Mouse (Mus musculus) neural tube, embryonic 11.5 days (tissue): ENCODE data around the gene Gm20388. TPM values are rescaled to one million over a fixed set of nuclear protein-coding genes. Genes with fewer than 3 reads are reported as not detected.

Source experiments
- ATAC-seq: fragments of 200-750 bp; cut with Nextera tagmentation; 2 replicates; pipeline ENCODE4 v1.8.0; 2017; ENCODE audit warnings: moderate number of reproducible peaks, mild to moderate bottlenecking, moderate TSS enrichment, moderate library complexity; ENCODE audit not compliant: insufficient read depth, low FRiP score, low TSS enrichment
- DNase-seq: peaks from one replicate; pipeline ENCODE4 v3.0.0-alpha.2; 2015; ENCODE audit warnings: low spot score
- H3K27ac ChIP-seq: fragments of 300-500 bp; sonication (generic); 2 replicates; pipeline ENCODE4 v1.5.1; 2014; ENCODE audit warnings: low read depth, mild to moderate bottlenecking, low read length
- H3K27me3 ChIP-seq: fragments of 300-500 bp; sonication (generic); 2 replicates; pipeline ENCODE4 v1.6.1; 2014; ENCODE audit warnings: mild to moderate bottlenecking, low read length, mixed read lengths; ENCODE audit not compliant: control insufficient read depth, insufficient read depth
- H3K36me3 ChIP-seq: fragments of 300-500 bp; sonication (generic); 2 replicates; pipeline ENCODE4 v1.6.1; 2014; ENCODE audit warnings: mild to moderate bottlenecking, low read length, moderate library complexity, mixed read lengths; ENCODE audit not compliant: control insufficient read depth, insufficient read depth
- H3K4me1 ChIP-seq: fragments of 300-500 bp; sonication (generic); 2 replicates; pipeline ENCODE4 v1.6.1; 2014; ENCODE audit warnings: low read length, mixed read lengths; ENCODE audit not compliant: control insufficient read depth, insufficient read depth
- H3K4me2 ChIP-seq: fragments of 300-500 bp; sonication (generic); 2 replicates; pipeline ENCODE4 v1.6.1; 2014; ENCODE audit warnings: low read depth, mild to moderate bottlenecking, moderate library complexity
- H3K4me3 ChIP-seq: fragments of 300-500 bp; sonication (generic); 2 replicates; pipeline ENCODE4 v1.5.1; 2014; ENCODE audit warnings: low read depth, low read length
- H3K9ac ChIP-seq: fragments of 300-500 bp; sonication (generic); 2 replicates; pipeline ENCODE4 v1.6.1; 2014; ENCODE audit warnings: mild to moderate bottlenecking, low read length
- H3K9me3 ChIP-seq: fragments of 300-500 bp; sonication (generic); 2 replicates; pipeline ENCODE4 v1.6.1; 2016; ENCODE audit warnings: low read length; ENCODE audit not compliant: control insufficient read depth
- WGBS: fragments of 180-500 bp; shearing (Covaris S2); extraction: QIAGEN DNeasy Blood & Tissue Kit; methylation state at CpG from one replicate; pipeline ENCODE4 v1.1.7; 2014; 5-methylcytosine and 5-hydroxymethylcytosine counted together
- polyA plus RNA-seq: library from polyadenylated mRNA; unstranded; fragments of >200 nt; fragmentation: Nextera tagmentation; extraction: Ambion mirVana; gene quantifications from 2 replicates; pipeline ENCODE4 v1.2.1, GENCODE M21; 2014

Gene Gm20388
- polyA plus RNA-seq, 1 experiment from 2014 or later: not detected

GRCm38 (mm10) chr8:121116591-121117185, 1206.0 kb downstream of the Gm20388 start:
- ATAC-seq (no peak), DNase-seq (peak; percentile 47)
- WGBS: under 1% methylated on average over 52 of the region's 55 CpGs
- no peaks in the 10 kb centered on the region for H3K36me3 ChIP-seq
- peak overlapping the region; percentile 80 for H3K27ac ChIP-seq
- H3K4me2 ChIP-seq: peak overlapping the region; percentile 76
- peaks cover 84% of the 10 kb centered on the region for H3K27me3 ChIP-seq
- no peaks in the 10 kb centered on the region for H3K9me3 ChIP-seq
- peaks cover 10% of the 10 kb centered on the region; the same call in 1 of the 2 replicates for H3K4me1 ChIP-seq
- peak overlapping the region; percentile 49 for H3K4me3 ChIP-seq
- peak overlapping the region; percentile 59 for H3K9ac ChIP-seq

- H3K4me2 ChIP-seq: peak overlapping the region; percentile 76
- H3K27ac ChIP-seq: peak overlapping the region; percentile 80; the same call in 1 of the 2 replicates
- under 1% methylated on average over 57 of the region's 62 CpGs for WGBS
- peak overlapping the region; percentile 49 for H3K4me3 ChIP-seq
- no peaks in the 10 kb centered on the region for H3K36me3 ChIP-seq
- DNase-seq: peak; percentile 54
- H3K4me1 ChIP-seq: peaks cover 10% of the 10 kb centered on the region; the same call in 1 of the 2 replicates
- no peak for ATAC-seq
- peak overlapping the region; percentile 59 for H3K9ac ChIP-seq
- peaks cover 90% of the 10 kb centered on the region for H3K27me3 ChIP-seq
- no peaks in the 10 kb centered on the region for H3K9me3 ChIP-seq
These were observed 1206.6 kb downstream of the Gm20388 start for GRCm38 (mm10) chr8:121117186-121117651.

GRCm38 (mm10) chr8:121117906-121118305, 1207.3 kb downstream of the Gm20388 start:
- Histone ChIP-seq H3K27me3 (peaks cover 94% of the 10 kb centered on the region), H3K4me3 (peak overlapping the region; percentile 49), H3K36me3 (no peaks in the 10 kb centered on the region), H3K4me1 (peaks cover 10% of the 10 kb centered on the region; the same call in 1 of the 2 replicates), H3K9me3 (no peaks in the 10 kb centered on the region), H3K9ac (peak overlapping the region; percentile 59), H3K27ac (no peak overlapping the region), H3K4me2 (peak overlapping the region; percentile 76)
- ATAC-seq (no peak), DNase-seq (peak; percentile 52)
- under 1% methylated on average over 28 of the region's 28 CpGs for WGBS

- Histone ChIP-seq H3K4me1 (peaks cover 10% of the 10 kb centered on the region; the same call in 1 of the 2 replicates), H3K9ac (peak overlapping the region; percentile 49), H3K27ac (no peak overlapping the region), H3K36me3 (no peaks in the 10 kb centered on the region), H3K27me3 (peaks cover 97% of the 10 kb centered on the region), H3K4me2 (peak overlapping the region; percentile 76), H3K9me3 (no peaks in the 10 kb centered on the region), H3K4me3 (peak overlapping the region; percentile 49)
- 1% methylated on average over 18 of the region's 18 CpGs for WGBS
- DNase-seq (no peak), ATAC-seq (no peak)
These were observed 1208.2 kb downstream of the Gm20388 start for GRCm38 (mm10) chr8:121118634-121119420.

- ATAC-seq (no peak), DNase-seq (no peak)
- peaks cover 10% of the 10 kb centered on the region; the same call in 1 of the 2 replicates for H3K4me1 ChIP-seq
- 2% methylated on average over 12 of the region's 12 CpGs for WGBS
- H3K4me3 ChIP-seq: peak overlapping the region; percentile 49
- peaks cover 96% of the 10 kb centered on the region for H3K27me3 ChIP-seq
- H3K27ac ChIP-seq: no peak overlapping the region
- H3K4me2 ChIP-seq: peak overlapping the region; percentile 28
- peak overlapping the region; percentile 49 for H3K9ac ChIP-seq
- no peaks in the 10 kb centered on the region for H3K36me3 ChIP-seq
- no peaks in the 10 kb centered on the region for H3K9me3 ChIP-seq
These were observed 1209.2 kb downstream of the Gm20388 start for GRCm38 (mm10) chr8:121119635-121120455.

GRCm38 (mm10) chr8:121120456-121121419, 1210.1 kb downstream of the Gm20388 start:
- 4% methylated on average over 17 of the region's 17 CpGs for WGBS

GRCm38 (mm10) chr8:121121704-121122103, 1211.1 kb downstream of the Gm20388 start:
- no peak overlapping the region; the same call in 1 of the 2 replicates for H3K4me2 ChIP-seq
- ATAC-seq (no peak), DNase-seq (no peak)

More at GRCm38 (mm10) chr8:121120456-121121419, 1210.1 kb downstream of the Gm20388 start:
- Histone ChIP-seq H3K4me2 (peak overlapping the region; percentile 28), H3K4me1 (peaks cover 10% of the 10 kb centered on the region; the same call in 1 of the 2 replicates), H3K36me3 (no peaks in the 10 kb centered on the region), H3K9ac (no peak overlapping the region), H3K9me3 (no peaks in the 10 kb centered on the region), H3K27me3 (peaks cover 96% of the 10 kb centered on the region), H3K27ac (no peak overlapping the region), H3K4me3 (peak overlapping the region; percentile 49)
- no peak for ATAC-seq
- DNase-seq: no peak

More at GRCm38 (mm10) chr8:121121704-121122103, 1211.1 kb downstream of the Gm20388 start:
- no peak overlapping the region for H3K27ac ChIP-seq
- no peaks in the 10 kb centered on the region for H3K36me3 ChIP-seq
- H3K4me3 ChIP-seq: no peak overlapping the region
- WGBS: 10% methylated on average over 8 of the region's 8 CpGs
- 0 out of 2 replicates have a peak, but pooled peaks cover 6% of the 10 kb centered on the region for H3K4me1 ChIP-seq
- H3K9me3 ChIP-seq: no peaks in the 10 kb centered on the region
- H3K27me3 ChIP-seq: peaks cover 97% of the 10 kb centered on the region
- H3K9ac ChIP-seq: no peak overlapping the region
